Mouse (Mus musculus) kidney, adult 9 months (tissue): ENCODE data around the gene Mark4.

ENCODE experiments used
- DNase-seq: peaks from one replicate; pipeline ENCODE4 v3.0.0; 2022

Gene Mark4

GRCm38 (mm10) chr7:19458591-19459111 is at the start of gene Mark4:
Gene Mark4, minus strand, starts transcription at chr7:19458821.
- peak; percentile 79 for DNase-seq

GRCm38 (mm10) chr7:19507612-19507981 is 49.0 kb upstream of the Mark4 start:
- no peak for DNase-seq

GRCm38 (mm10) chr7:19506969-19507611 is 48.5 kb upstream of the Mark4 start:
- no peak for DNase-seq

- peak; percentile 30 for DNase-seq
These were observed 47.7 kb upstream of the Mark4 start for GRCm38 (mm10) chr7:19506326-19506725.

- DNase-seq = peak; percentile 54
These were observed 45.0 kb upstream of the Mark4 start for GRCm38 (mm10) chr7:19503481-19504068.

GRCm38 (mm10) chr7:19501658-19502057 is 43.0 kb upstream of the Mark4 start:
- DNase-seq = peak; percentile 32

- DNase-seq = no peak
These were observed 42.1 kb upstream of the Mark4 start for GRCm38 (mm10) chr7:19500420-19501363.

- DNase-seq = peak; percentile 51
These were observed 39.7 kb upstream of the Mark4 start for GRCm38 (mm10) chr7:19498326-19498725.

GRCm38 (mm10) chr7:19496214-19496555 is 37.6 kb upstream of the Mark4 start:
- DNase-seq = no peak

GRCm38 (mm10) chr7:19495521-19496213 is 37.0 kb upstream of the Mark4 start:
- DNase-seq = peak; percentile 89

- DNase-seq = peak; percentile 47
These were observed 36.3 kb upstream of the Mark4 start for GRCm38 (mm10) chr7:19494751-19495474.

GRCm38 (mm10) chr7:19491731-19492130 is 33.1 kb upstream of the Mark4 start:
- DNase-seq = peak; percentile 77

- no peak for DNase-seq
These were observed 30.9 kb upstream of the Mark4 start for GRCm38 (mm10) chr7:19489525-19489924.

GRCm38 (mm10) chr7:19486549-19486948 is 27.9 kb upstream of the Mark4 start:
- no peak for DNase-seq

GRCm38 (mm10) chr7:19485488-19485887 is 26.9 kb upstream of the Mark4 start:
- DNase-seq = no peak

- no peak for DNase-seq
These were observed 24.7 kb upstream of the Mark4 start for GRCm38 (mm10) chr7:19483281-19483680.

GRCm38 (mm10) chr7:19477624-19478384 is 19.2 kb upstream of the Mark4 start:
- peak; percentile 80 for DNase-seq

- no peak for DNase-seq
These were observed 18.5 kb upstream of the Mark4 start for GRCm38 (mm10) chr7:19477084-19477483.

GRCm38 (mm10) chr7:19473875-19474443 is 15.3 kb upstream of the Mark4 start:
- DNase-seq = peak; percentile 53

GRCm38 (mm10) chr7:19472403-19472802 is 13.8 kb upstream of the Mark4 start:
- DNase-seq = peak; percentile 77

GRCm38 (mm10) chr7:19470308-19470707 is 11.7 kb upstream of the Mark4 start:
- no peak for DNase-seq
